Mouse (Mus musculus): Measurements from ENCODE around the gene Tcf7l1. TPM values are rescaled to one million over a fixed set of nuclear protein-coding genes. Genes with fewer than 3 reads are reported as not detected.
"Not testable (repeated sequence)": the region's sequence is repeated elsewhere in the genome, so short reads cannot be mapped to it uniquely, and the experiment has no call there.

Gene Tcf7l1
- 17.5 and 18.6 TPM in 2 replicates for polyA plus RNA-seq (2015; fragmentation: Nextera tagmentation; extraction: Ambion mirVana)

GRCm38 (mm10) chr6:72788892-72789699 is at the start of gene Tcf7l1:
Gene Tcf7l1, minus strand, starts transcription at chr6:72789254.
- peak within 1 kb of the TSS; percentile 90 for H3K27ac ChIP-seq (ENCODE audit: low read length)

DNA sequence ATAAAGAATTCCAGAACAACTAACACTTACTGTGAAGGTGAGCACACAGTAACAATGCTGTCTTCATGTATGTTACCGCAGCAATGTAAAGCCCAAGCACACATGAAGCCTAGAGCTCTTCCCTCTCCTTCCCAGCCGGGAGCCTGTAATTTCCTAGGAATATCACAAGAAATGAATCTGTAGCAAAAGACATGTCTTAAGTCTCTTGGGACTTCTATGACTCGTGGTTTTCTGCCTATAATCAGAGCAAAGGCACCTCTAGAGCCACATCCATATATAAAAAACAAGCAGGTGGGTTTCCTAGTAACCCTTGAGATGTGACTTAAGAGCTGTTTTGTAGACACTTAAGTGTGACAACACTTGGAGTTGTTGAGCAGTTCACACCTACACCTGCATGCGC is 48.7 kb upstream of the Tcf7l1 start:
- Histone ChIP-seq H3K4me1 (ENCODE audit: insufficient read depth, low read depth, low read length) (no peaks in the 10 kb centered on the region), H3K9ac (replicated peaks; ENCODE audit: low read depth) (no peak overlapping the region), H3K27ac (ENCODE audit: low read length) (no peak overlapping the region), H3K4me3 (ENCODE audit: low read depth, low read length) (no peak overlapping the region), H3K27me3 (replicated peaks; ENCODE audit: insufficient read depth, low read length) (no peaks in the 10 kb centered on the region), H3K36me3 (ENCODE audit: insufficient read depth, low read length) (peaks cover 8% of the 10 kb centered on the region; the same call in 1 of the 2 replicates), H3K4me2 (replicated peaks; ENCODE audit: low read depth, low read length) (no peak overlapping the region), H3K9me3 (ENCODE audit: low read length) (no peaks in the 10 kb centered on the region)
- WGBS, result 75% methylated on average over 4 of the region's 4 CpGs
- DNase-seq (ENCODE audit: low spot score) (no peak), ATAC-seq (no peak)
- TF ChIP-seq CTCF (IDR thresholded peaks at IDR 0.05), result no peak
- TF ChIP-seq EP300 (IDR thresholded peaks at IDR 0.05), result no peak

More at GRCm38 (mm10) chr6:72788892-72789699, at the start of gene Tcf7l1:
- DNase-seq (ENCODE audit: low spot score) (peak; percentile 95), ATAC-seq (peak; percentile 95)
- peak within 1 kb of the TSS; percentile 91 for H3K4me2 ChIP-seq (replicated peaks; ENCODE audit: low read depth, low read length)
- H3K4me3 ChIP-seq (ENCODE audit: low read depth, low read length), result peak within 1 kb of the TSS; percentile 91
- peaks cover 4% of the 10 kb centered on the region; the same call in 1 of the 2 replicates for H3K4me1 ChIP-seq (ENCODE audit: insufficient read depth, low read depth, low read length)
- H3K9ac ChIP-seq (replicated peaks; ENCODE audit: low read depth), result peak within 1 kb of the TSS; percentile 85
- no peaks in the 10 kb centered on the region for H3K36me3 ChIP-seq (ENCODE audit: insufficient read depth, low read length)
- H3K27me3 ChIP-seq (replicated peaks; ENCODE audit: insufficient read depth, low read length), result no peaks in the 10 kb centered on the region
- no peaks in the 10 kb centered on the region for H3K9me3 ChIP-seq (ENCODE audit: low read length)
- TF ChIP-seq CTCF (IDR thresholded peaks at IDR 0.05) (peak; percentile 98), EP300 (IDR thresholded peaks at IDR 0.05) (no peak)
- under 1% methylated on average over 56 of the region's 80 CpGs for WGBS

DNA sequence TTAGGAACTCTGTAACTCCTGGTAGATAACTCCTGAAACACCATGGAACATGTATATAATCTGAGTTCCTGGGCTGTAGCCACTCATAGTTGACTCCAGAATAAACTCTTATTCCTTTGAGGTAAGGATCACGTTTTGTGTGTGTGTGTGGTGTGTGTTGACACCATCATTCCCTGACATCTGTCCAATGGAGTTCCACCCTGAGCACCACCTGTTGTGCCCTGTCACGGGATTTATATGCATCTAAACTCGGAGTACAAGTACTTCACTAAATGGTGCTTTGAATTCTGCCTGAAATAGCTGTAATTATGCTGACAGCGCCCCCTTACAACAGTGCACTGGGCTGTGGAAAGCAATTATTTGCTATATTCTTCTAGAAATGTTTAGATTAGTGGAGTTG is 45.5 kb upstream of the Tcf7l1 start:
- Histone ChIP-seq H3K27me3 (replicated peaks; ENCODE audit: insufficient read depth, low read length) (no peaks in the 10 kb centered on the region), H3K27ac (ENCODE audit: low read length) (no peak overlapping the region), H3K9me3 (ENCODE audit: low read length) (no peaks in the 10 kb centered on the region), H3K9ac (replicated peaks; ENCODE audit: low read depth) (no peak overlapping the region), H3K4me2 (replicated peaks; ENCODE audit: low read depth, low read length) (no peak overlapping the region), H3K4me3 (ENCODE audit: low read depth, low read length) (no peak overlapping the region), H3K36me3 (ENCODE audit: insufficient read depth, low read length) (no peaks in the 10 kb centered on the region), H3K4me1 (ENCODE audit: insufficient read depth, low read depth, low read length) (no peaks in the 10 kb centered on the region)
- 60% methylated on average over 4 of the region's 4 CpGs for WGBS
- no peak for DNase-seq (ENCODE audit: low spot score)
- ATAC-seq, result no peak
- TF ChIP-seq CTCF (IDR thresholded peaks at IDR 0.05) (0 out of 2 replicates have a peak, but pooled peaks have one; percentile 5), EP300 (IDR thresholded peaks at IDR 0.05) (no peak)

GRCm38 (mm10) chr6:72831858-72832257 is 42.8 kb upstream of the Tcf7l1 start:
- 39% methylated on average over 3 of the region's 3 CpGs for WGBS

DNA sequence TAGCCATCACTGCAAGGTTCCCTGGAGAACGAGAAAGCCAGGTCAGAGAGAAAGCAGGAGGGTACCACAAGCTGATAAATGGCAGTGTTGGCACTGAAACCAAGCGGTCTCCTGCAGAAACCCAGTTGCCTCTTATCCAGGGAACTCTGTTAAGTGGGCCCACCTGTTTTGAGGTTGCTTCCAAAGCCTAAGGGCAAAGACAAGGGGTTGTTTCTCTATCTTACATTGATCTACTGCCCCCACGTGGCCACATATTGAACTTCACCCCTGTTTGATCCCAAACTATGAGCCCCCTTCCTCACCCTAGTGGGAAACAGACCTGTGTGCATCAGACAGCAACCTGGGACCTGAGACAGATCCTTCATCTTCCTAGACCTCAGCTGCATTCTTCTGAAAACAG is 42.2 kb upstream of the Tcf7l1 start:
- Histone ChIP-seq H3K4me3 (ENCODE audit: low read depth, low read length) (no peak overlapping the region), H3K27me3 (replicated peaks; ENCODE audit: insufficient read depth, low read length) (no peaks in the 10 kb centered on the region), H3K4me1 (ENCODE audit: insufficient read depth, low read depth, low read length) (no peaks in the 10 kb centered on the region), H3K9me3 (ENCODE audit: low read length) (no peaks in the 10 kb centered on the region), H3K36me3 (ENCODE audit: insufficient read depth, low read length) (no peaks in the 10 kb centered on the region), H3K9ac (replicated peaks; ENCODE audit: low read depth) (no peak overlapping the region), H3K27ac (ENCODE audit: low read length) (no peak overlapping the region), H3K4me2 (replicated peaks; ENCODE audit: low read depth, low read length) (no peak overlapping the region)
- peak; percentile 70 for DNase-seq (ENCODE audit: low spot score)
- 14% methylated on average over 3 of the region's 3 CpGs for WGBS
- TF ChIP-seq EP300 (IDR thresholded peaks at IDR 0.05) (no peak), CTCF (IDR thresholded peaks at IDR 0.05) (peak; percentile 81)
- ATAC-seq, result peak; percentile 26; the same call in 1 of the 2 replicates

More at GRCm38 (mm10) chr6:72831858-72832257, 42.8 kb upstream of the Tcf7l1 start:
- Histone ChIP-seq H3K27me3 (replicated peaks; ENCODE audit: insufficient read depth, low read length) (no peaks in the 10 kb centered on the region), H3K9me3 (ENCODE audit: low read length) (no peaks in the 10 kb centered on the region), H3K9ac (replicated peaks; ENCODE audit: low read depth) (no peak overlapping the region), H3K36me3 (ENCODE audit: insufficient read depth, low read length) (no peaks in the 10 kb centered on the region), H3K4me3 (ENCODE audit: low read depth, low read length) (no peak overlapping the region), H3K27ac (ENCODE audit: low read length) (no peak overlapping the region), H3K4me2 (replicated peaks; ENCODE audit: low read depth, low read length) (no peak overlapping the region), H3K4me1 (ENCODE audit: insufficient read depth, low read depth, low read length) (no peaks in the 10 kb centered on the region)
- DNase-seq (ENCODE audit: low spot score) (no peak), ATAC-seq (no peak)
- TF ChIP-seq EP300 (IDR thresholded peaks at IDR 0.05) (no peak), CTCF (IDR thresholded peaks at IDR 0.05) (no peak)

DNA sequence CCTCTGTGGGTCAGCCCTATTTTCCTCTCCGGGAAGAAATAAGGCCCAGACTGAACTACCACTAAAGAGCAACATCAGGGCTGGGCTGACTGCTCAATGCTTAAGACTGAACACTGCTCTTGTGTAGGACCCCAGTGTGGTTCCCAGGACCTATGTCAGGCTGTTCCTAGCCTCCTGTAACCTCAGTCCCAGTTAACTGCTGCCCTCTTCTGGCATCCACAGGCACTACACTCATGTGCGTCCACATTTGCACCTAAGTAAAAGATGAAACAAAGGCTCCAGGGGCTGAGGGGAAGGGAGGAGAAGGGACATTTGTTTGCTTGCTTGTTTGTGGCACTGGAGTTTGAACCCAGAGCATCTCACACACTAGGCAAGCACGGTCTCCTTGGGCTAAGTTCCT is 39.8 kb upstream of the Tcf7l1 start:
- Histone ChIP-seq H3K27me3 (replicated peaks; ENCODE audit: insufficient read depth, low read length) (no peaks in the 10 kb centered on the region), H3K4me1 (ENCODE audit: insufficient read depth, low read depth, low read length) (peaks cover 4% of the 10 kb centered on the region), H3K9ac (replicated peaks; ENCODE audit: low read depth) (no peak overlapping the region), H3K4me3 (ENCODE audit: low read depth, low read length) (no peak overlapping the region), H3K36me3 (ENCODE audit: insufficient read depth, low read length) (no peaks in the 10 kb centered on the region), H3K4me2 (replicated peaks; ENCODE audit: low read depth, low read length) (no peak overlapping the region), H3K27ac (ENCODE audit: low read length) (no peak overlapping the region), H3K9me3 (ENCODE audit: low read length) (no peaks in the 10 kb centered on the region)
- 80% methylated on average over 3 of the region's 3 CpGs for WGBS
- ATAC-seq (no peak), DNase-seq (ENCODE audit: low spot score) (no peak)
- TF ChIP-seq EP300 (IDR thresholded peaks at IDR 0.05) (no peak), CTCF (IDR thresholded peaks at IDR 0.05) (peak; percentile 68)

DNA sequence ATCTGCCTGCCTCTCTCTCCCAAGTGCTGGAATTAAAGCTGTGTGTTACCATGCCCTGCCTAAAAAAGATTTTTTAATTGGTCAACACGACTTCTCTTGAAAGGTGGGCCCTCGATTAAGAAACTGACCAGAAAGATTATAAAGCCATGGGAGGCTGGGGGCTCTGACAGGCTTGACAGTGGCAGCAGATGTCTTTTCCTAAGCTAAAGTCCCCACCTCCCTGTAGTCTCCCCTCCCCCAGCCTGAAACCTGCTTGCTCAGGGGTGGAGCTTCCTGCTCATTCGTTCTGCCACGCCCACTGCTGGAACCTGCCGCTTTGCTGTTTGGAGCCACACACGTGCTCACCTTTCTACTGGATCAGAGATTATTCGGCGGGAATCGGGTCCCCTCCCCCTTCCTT is 39.0 kb upstream of the Tcf7l1 start:
- H3K36me3 ChIP-seq (ENCODE audit: insufficient read depth, low read length); H3K4me2 ChIP-seq (replicated peaks; ENCODE audit: low read depth, low read length); H3K27ac ChIP-seq (ENCODE audit: low read length); H3K9me3 ChIP-seq (ENCODE audit: low read length); H3K9ac ChIP-seq (replicated peaks; ENCODE audit: low read depth); ATAC-seq; H3K4me1 ChIP-seq (ENCODE audit: insufficient read depth, low read depth, low read length); H3K4me3 ChIP-seq (ENCODE audit: low read depth, low read length); H3K27me3 ChIP-seq (replicated peaks; ENCODE audit: insufficient read depth, low read length); DNase-seq (ENCODE audit: low spot score): not testable (repeated sequence)
- 4% methylated on average over 8 of the region's 9 CpGs for WGBS
